Mouse (Mus musculus): Measurements from ENCODE around the gene Hip1r. TPM values are rescaled to one million over a fixed set of nuclear protein-coding genes. Genes with fewer than 3 reads are reported as not detected.
A peak's percentile ranks its signal among the peaks of the same experiment; 100 is the strongest.

Gene Hip1r
- polyA plus RNA-seq, 1 experiment: 40.3 TPM

DNA sequence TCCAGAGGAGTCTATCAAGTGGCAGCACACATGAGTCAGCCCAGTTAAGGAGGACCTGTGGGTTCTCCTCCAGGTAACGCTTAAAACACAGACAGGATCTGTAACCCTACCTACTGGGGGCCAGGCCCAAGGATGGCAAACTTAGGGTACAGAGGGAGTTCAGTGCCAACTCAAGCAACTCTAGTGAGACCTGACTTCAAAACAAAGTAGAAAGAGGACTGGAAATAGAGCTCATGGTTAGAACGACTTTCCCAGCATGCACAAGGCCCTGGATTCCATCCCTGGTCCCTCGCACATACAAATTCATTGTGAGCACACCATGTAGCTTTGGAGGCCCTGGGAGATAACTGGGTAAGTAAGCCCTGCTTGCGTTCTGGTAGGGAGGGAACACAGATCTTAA is 2.9 kb upstream of the Hip1r start:
- DNase-seq (ENCODE audit: extremely low spot score in 1 of 2, low spot score in 1 of 2): no peak

GRCm38 (mm10) chr5:123972453-123972852 is 975 bp upstream of the Hip1r start:
- no peak for DNase-seq (ENCODE audit: extremely low spot score in 1 of 2, low spot score in 1 of 2)

GRCm38 (mm10) chr5:123974179-123974485 is 704 bp downstream of the Hip1r start:
- peak in 1 of 2 experiments; percentile 53 for DNase-seq (ENCODE audit: extremely low spot score in 1 of 2, low spot score in 1 of 2)

GRCm38 (mm10) chr5:123974616-123975111 is 1.2 kb downstream of the Hip1r start:
- no peak for DNase-seq (ENCODE audit: extremely low spot score in 1 of 2, low spot score in 1 of 2)

DNA sequence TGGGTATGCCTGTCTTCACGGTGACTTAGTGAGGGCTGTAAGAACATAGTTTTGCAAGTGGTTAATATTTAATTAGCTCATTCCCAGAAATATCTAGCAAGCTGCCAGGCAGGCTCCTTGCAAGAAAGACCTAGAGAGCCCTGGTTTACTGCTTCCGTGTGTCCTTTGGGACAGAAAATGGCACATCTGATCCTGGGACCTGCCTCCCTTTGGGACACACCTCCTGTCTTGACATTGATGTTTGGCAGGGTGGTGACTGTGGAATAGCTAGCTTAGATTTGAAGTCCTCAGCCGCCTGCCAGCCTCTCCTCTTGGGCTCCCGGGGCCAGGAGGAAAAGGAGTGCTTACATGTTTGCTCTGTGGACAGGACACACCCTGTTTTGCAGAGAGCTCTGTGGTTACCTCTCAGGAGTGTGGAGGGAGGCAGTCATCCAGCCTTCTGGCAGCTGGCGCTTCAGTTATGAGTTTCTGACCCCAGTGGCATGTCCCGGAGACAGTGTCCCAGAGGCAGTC is 2.3 kb downstream of the Hip1r start:
- DNase-seq (ENCODE audit: extremely low spot score in 1 of 2, low spot score in 1 of 2): no peak

DNA sequence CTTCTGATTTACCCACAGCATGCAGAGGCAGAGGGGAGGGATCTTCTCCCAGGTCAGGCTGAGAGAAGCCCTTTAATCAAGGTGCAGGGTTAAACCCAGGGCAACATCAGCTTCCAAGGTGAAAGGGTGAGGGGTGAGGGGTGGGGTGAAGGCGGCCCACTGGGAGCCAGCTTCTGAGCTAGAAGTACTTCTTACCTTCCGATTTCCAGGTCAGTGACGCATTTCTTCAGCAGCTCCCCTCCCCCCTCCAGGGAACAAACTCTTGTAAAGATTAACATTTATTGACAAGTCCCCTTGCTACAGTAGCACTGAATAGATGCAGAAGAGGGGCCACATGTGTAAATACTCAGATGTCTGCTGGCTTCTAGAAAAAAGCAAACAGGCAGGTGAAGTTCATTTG is 3.8 kb downstream of the Hip1r start:
- DNase-seq (ENCODE audit: extremely low spot score in 1 of 2, low spot score in 1 of 2): no peak

DNA sequence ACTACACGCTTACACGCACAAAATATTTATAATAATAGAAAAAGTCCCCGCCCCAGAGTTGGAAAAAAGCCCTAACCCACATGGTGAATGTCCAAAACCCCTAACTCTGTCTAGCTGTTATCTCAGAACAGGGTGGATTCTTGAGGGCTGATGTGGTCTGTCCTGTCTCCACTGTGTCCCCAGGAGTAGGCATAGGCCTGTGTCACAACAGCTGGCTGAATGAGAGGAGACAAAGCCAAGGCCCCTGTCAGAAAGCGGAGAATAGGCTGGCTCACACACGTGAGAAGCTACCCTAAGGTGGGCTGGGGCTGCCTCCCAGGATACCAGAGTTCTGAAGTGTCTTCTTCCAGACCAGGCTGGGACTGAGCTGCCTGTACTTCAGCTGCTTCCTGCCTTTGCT is 4.7 kb downstream of the Hip1r start:
- DNase-seq (ENCODE audit: extremely low spot score in 1 of 2, low spot score in 1 of 2): no peak

DNA sequence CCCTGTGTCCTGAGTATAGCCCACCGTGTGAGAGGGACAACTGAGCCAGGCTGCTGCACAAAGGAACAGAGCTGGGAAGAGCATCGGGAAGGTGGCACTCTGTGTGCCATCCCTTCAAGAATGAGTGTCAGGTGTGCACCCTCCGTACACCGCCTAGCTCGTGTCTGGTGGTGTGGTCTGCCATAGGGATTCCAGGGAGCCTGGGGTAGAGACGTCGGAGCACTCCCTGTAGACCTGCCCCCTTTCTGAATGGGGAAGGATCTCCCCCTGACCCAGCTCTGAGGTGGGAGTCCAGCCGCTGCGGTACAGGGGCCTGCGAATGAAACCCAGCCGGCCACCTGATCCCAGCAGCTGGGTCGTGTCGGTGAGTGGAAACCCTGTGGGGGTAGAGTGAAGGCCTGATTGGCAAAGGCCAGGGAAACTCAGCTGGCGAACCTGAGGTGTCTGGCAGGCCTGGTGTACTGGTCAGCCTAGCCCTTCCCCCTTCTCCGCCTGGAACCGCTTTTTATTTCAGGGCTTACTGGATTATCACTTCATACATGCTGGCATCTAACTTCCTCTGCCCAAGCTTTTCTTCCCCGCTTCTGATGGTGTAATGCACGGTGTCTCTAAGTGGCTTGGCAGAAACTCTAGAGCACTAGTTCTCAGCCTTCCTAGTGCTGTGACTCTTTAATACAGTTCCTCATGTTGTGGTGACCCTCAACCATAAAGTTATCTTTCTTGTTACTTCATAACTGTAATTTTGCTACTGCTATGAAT is 6.0 kb downstream of the Hip1r start:
- no peak for DNase-seq (ENCODE audit: extremely low spot score in 1 of 2, low spot score in 1 of 2)

DNA sequence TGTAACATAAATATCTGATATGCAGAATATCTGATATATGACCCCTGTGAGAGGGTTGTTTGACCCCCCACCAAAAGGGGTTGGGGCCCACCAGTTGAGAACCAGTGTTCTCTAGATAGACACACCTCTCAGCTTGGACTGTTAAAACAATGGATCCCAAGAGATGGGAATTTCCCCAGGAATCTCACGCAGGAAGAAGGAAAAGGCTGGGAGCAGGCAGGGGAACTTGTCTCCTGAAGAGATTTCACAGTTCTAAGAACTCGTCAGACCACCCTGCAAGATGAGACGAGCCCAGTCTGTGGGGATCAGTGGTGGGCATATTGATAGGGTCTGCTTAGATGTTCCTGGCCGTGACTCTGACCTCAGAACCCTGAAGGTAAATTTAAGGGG is 6.5 kb downstream of the Hip1r start:
- DNase-seq (ENCODE audit: extremely low spot score in 1 of 2, low spot score in 1 of 2): no peak

DNA sequence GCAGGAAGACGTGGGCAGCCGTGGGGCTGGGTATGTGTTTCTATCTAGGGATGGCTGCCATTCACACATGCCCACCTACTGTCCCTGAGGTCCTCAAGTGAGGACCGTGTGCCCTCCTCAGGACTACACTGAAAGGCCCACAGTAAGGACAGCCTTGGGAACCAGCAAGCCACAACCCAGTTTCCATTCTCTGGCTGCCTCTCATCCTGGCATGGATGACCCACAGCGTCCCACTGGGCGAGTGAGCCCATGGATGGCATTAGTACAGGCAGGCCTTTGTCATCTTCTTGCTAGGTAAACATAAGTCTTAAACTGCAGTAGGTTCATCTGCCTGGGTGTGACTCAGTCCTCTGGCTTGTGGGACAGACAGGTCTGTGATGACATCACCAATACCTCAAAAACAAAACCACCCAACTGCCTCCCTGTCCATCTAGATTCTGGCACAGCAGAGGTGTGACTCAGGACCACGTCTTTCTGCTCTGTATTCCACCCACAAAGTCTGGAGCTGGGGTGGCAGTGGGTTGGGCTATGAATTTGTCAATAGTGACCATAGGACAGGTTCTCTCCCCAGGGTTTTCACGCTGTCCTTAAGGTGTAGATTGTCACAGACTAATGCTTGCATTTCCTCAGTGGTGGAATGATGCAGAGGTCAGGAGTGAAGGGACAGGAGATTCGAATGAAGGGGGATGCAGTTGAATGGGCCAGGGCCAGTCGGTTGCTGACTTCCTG is 7.3 kb downstream of the Hip1r start:
- no peak for DNase-seq (ENCODE audit: extremely low spot score in 1 of 2, low spot score in 1 of 2)

DNA sequence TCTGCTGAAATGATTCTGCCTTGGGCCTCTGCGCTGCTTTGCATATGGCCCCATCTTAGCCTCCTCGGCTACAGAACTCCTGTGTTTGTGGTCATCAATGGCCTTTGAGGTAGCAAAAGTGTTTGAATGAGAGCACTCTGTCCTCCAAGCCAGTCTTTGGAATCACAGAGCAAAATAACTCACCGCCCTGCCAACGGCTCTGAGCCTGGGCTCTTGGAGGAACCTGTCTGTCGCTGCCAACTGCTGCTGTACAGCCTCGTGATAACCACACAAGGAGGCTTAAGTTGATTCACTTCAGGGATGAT is 7.8 kb downstream of the Hip1r start:
- DNase-seq (ENCODE audit: extremely low spot score in 1 of 2, low spot score in 1 of 2): no peak

GRCm38 (mm10) chr5:123982838-123983237 is 9.4 kb downstream of the Hip1r start:
- DNase-seq (ENCODE audit: extremely low spot score in 1 of 2, low spot score in 1 of 2): no peak

- DNase-seq (ENCODE audit: extremely low spot score in 1 of 2, low spot score in 1 of 2): no peak
Observed at GRCm38 (mm10) chr5:123985434-123985833, 12.0 kb downstream of the Hip1r start.

DNA sequence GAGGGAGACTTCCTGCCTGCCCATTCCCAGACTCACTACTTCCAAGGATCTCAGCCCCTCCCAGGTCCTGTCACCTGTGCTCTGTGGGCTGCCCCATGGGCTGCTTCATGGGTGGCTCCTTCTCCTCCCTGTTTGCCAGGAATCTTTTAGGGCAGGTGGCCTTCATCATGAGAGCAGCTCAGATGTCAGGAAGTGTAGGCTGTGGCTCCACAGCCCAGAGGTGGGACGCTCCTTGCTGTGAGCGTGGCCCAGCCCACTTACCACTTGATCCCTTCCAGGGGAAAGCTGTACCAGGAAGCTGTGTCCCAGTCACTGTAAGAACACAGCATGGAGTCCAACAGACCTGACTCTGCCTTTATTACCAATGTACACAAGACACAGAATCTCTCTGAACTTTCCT is 13.5 kb downstream of the Hip1r start:
- DNase-seq (ENCODE audit: extremely low spot score in 1 of 2, low spot score in 1 of 2): no peak

- no peak for DNase-seq (ENCODE audit: extremely low spot score in 1 of 2, low spot score in 1 of 2)
Observed at GRCm38 (mm10) chr5:123987511-123987910, 14.1 kb downstream of the Hip1r start.

DNA sequence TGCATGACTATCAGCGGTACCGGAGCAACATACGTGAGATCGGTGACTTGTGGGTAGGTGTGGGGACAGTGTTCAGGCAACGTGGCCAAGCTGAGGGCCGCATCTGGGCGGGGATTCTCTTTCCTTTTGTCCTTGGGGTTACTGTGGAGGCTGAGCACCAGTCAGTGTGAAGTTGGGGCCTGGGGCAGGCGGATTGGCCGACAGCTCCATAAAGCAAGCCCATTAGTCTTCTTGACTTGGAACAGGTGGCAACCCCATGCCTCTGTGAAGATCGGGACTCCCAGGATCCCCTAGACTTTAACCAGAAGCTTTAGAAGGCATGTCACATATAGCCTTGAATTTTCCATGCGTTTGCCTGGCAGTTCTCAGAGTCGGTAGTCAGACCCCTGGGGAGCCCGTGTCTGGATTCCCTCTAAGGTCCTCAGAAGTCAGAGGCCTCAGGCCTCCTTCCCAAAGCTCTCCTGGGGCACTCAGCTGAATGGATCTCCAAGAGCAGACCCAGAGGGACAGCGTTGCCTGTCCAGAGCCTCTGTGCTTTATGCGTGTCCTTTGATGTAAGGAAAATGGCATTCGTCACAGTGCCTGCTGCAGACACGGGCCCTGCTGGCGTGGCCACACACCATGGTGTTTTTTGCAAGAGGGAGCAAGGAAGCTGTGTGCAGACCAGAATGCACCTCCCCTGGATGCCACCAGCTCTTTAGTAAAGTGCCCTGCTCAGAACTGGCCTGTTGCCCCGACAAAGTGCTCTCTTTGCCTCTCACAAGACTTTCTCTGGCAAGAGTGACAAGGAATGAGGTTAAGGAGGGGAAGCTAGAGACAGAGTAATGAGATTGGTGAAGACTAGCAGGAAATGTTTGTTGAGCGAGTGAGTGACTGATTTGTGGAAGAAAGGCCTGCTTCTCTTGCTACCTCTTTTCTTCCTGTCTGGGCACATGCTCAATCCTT is 16.8 kb downstream of the Hip1r start:
- DNase-seq (ENCODE audit: extremely low spot score in 1 of 2, low spot score in 1 of 2): no peak

DNA sequence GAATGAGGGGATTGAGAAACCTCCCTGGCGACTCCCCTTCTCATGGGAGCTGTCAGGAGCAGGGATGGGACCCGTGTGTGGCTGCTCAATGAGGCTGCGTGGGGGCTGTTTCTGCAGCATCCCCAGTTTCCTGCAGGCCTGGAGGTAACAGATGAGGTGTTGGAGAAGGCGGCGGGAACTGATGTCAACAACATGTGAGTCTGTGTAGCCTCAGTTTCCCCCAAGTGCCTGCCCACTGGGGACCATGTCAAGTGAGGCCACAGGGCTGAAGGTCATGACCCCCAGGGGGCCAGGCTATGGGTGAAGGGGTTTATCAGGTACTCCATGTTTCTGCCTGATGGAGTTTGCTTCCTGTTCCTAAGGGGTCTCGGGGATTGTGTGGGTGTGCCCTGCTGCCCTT is 17.9 kb downstream of the Hip1r start:
- DNase-seq (ENCODE audit: extremely low spot score in 1 of 2, low spot score in 1 of 2): no peak

- DNase-seq (ENCODE audit: extremely low spot score in 1 of 2, low spot score in 1 of 2): no peak
Observed at GRCm38 (mm10) chr5:123992193-123992637, 18.8 kb downstream of the Hip1r start.

- DNase-seq (ENCODE audit: extremely low spot score in 1 of 2, low spot score in 1 of 2): peak in 1 of 2 experiments; percentile 93
Observed at GRCm38 (mm10) chr5:123992794-123993193, 19.4 kb downstream of the Hip1r start.

DNA sequence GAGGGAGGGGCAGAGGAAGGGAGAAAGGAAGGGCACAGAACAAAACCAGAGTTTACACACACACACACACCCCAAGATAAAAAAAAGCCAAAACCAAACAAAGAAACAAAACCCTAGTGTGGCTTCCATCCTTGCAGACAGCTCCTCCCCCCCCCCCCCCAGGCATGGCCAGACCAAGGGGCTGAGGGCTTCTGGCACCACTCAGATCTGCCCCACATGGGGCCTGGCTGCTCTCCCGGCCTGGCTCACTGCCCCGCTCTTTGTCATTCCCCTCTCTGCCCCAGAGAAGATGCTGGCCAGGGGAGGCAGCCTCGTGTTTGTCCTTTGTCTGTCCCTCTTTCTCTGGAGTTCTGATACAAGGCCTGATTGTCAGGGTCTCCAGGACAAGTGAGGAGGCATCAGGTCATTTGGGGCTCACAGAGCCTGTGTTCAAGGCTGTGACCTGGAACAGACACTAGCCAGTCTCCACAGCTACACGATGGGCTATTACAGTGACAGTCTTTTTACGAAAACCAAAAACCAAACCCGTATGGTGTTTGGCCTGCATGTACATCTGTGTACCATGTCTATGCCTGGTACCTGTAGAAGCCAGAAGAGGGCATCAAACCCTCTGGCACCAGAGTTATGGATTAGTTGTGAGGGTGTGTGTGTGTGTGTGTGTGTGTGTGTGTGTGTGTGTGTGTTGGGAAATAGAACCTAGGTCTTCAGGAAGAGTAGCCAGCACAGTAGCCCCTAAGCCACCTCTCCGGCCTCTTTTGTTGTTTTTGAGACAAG is 20.0 kb downstream of the Hip1r start:
- DNase-seq (ENCODE audit: extremely low spot score in 1 of 2, low spot score in 1 of 2): peak in 1 of 2 experiments; percentile 81

Data from frontal cortex, adult 2 months (tissue).